Mouse (Mus musculus) spleen, postnatal 10 days (tissue): ENCODE results near the gene Hyal2.
"Not testable (repeated sequence)": the region's sequence is repeated elsewhere in the genome, so short reads cannot be mapped to it uniquely, and the experiment has no call there.

Experiments used
- DNase-seq, 2 experiments: peaks; one replicate each; pipeline ENCODE4 v3.0.0; 2021 to 2022; ENCODE audit warnings: low spot score in 2 of 2

Hyal2 gene

GRCm38 (mm10) chr9:107568331-107569261, 851 bp downstream of the Hyal2 start:
- peak; percentile 83 to 88 for DNase-seq

- peak in 1 of 2 experiments; percentile 58 for DNase-seq
These were observed 1.5 kb downstream of the Hyal2 start for GRCm38 (mm10) chr9:107569270-107569669.

GRCm38 (mm10) chr9:107570016-107570415, 2.3 kb downstream of the Hyal2 start:
- DNase-seq, result no peak

- peak in 1 of 2 experiments; percentile 25 for DNase-seq
These were observed 3.1 kb downstream of the Hyal2 start for GRCm38 (mm10) chr9:107570845-107571244.

- no peak for DNase-seq
These were observed 4.0 kb downstream of the Hyal2 start for GRCm38 (mm10) chr9:107571534-107572326.

GRCm38 (mm10) chr9:107572327-107572662, 4.5 kb downstream of the Hyal2 start:
- no peak for DNase-seq

GRCm38 (mm10) chr9:107573774-107574173, 6.0 kb downstream of the Hyal2 start:
- DNase-seq, result not testable (repeated sequence)

GRCm38 (mm10) chr9:107575579-107576356, 8.0 kb downstream of the Hyal2 start:
- DNase-seq, result no peak

- DNase-seq, result peak; percentile 69 to 86
These were observed 8.8 kb downstream of the Hyal2 start, which contains the start of gene Hyal1 for GRCm38 (mm10) chr9:107576357-107577107. Gene Hyal1, plus strand, starts transcription at chr9:107576927.

GRCm38 (mm10) chr9:107577871-107578270, 10.1 kb downstream of the Hyal2 start:
- no peak for DNase-seq

GRCm38 (mm10) chr9:107578587-107578986, 10.8 kb downstream of the Hyal2 start, which contains the start of gene Naa80:
Gene Naa80, plus strand, starts transcription at chr9:107578887.
- no peak for DNase-seq

- DNase-seq, result no peak
These were observed 11.5 kb downstream of the Hyal2 start for GRCm38 (mm10) chr9:107579023-107579900.

- DNase-seq, result peak; percentile 83 to 89
These were observed 13.0 kb downstream of the Hyal2 start, which contains the start of gene Hyal3 for GRCm38 (mm10) chr9:107580501-107581317. Gene Hyal3, plus strand, starts transcription at chr9:107580818.

GRCm38 (mm10) chr9:107581584-107581983, 13.8 kb downstream of the Hyal2 start:
- no peak for DNase-seq

- DNase-seq, result no peak
These were observed 14.8 kb downstream of the Hyal2 start for GRCm38 (mm10) chr9:107582509-107583062.

- no peak for DNase-seq
These were observed 15.4 kb downstream of the Hyal2 start for GRCm38 (mm10) chr9:107583174-107583573.

GRCm38 (mm10) chr9:107586504-107586903, 18.8 kb downstream of the Hyal2 start:
- DNase-seq, result no peak

GRCm38 (mm10) chr9:107586974-107587832, 19.5 kb downstream of the Hyal2 start, which contains the start of gene Ifrd2:
Gene Ifrd2, plus strand, starts transcription at chr9:107587642.
- peak; percentile 97 to 100 for DNase-seq
